Mouse (Mus musculus) ES-E14 (cell line): ENCODE results near the gene Vamp1. TPM values are rescaled to one million over a fixed set of nuclear protein-coding genes. Genes with fewer than 3 reads are reported as not detected.

Experiments
- DNase-seq: peaks from one replicate; pipeline ENCODE4 v3.0.0-alpha.2; 2013; ENCODE audit warnings: low read depth, low spot score
- H3K27ac ChIP-seq: 2 replicates; pipeline ENCODE4 v1.5.1; 2012; ENCODE audit warnings: low read depth, mild to moderate bottlenecking, low read length, moderate library complexity, mixed read lengths; ENCODE audit not compliant: poor library complexity, insufficient read depth, severe bottlenecking
- H3K36me3 ChIP-seq: 2 replicates; pipeline ENCODE4 v1.6.1; 2012; ENCODE audit warnings: mild to moderate bottlenecking, low read length, moderate library complexity, mixed read lengths; ENCODE audit not compliant: control insufficient read depth, poor library complexity, insufficient read depth, severe bottlenecking
- H3K4me1 ChIP-seq, 2 experiments: fragments of 150-350 bp in 1 of 2; sonication (generic) in 1 of 2; 2 replicates each; pipeline ENCODE4 v1.6.1; 2012; ENCODE audit warnings: low read length in 2 of 2, mild to moderate bottlenecking in 1 of 2, mixed read lengths in 1 of 2; ENCODE audit not compliant: control insufficient read depth in 2 of 2, insufficient read depth in 2 of 2, poor library complexity in 1 of 2
- H3K4me3 ChIP-seq, 2 experiments: fragments of 150-350 bp in 1 of 2; sonication (generic) in 1 of 2; 2 replicates each; pipeline ENCODE4 v1.5.1; 2012; ENCODE audit warnings: low read length in 2 of 2, low read depth in 1 of 2, mild to moderate bottlenecking in 1 of 2, mixed read lengths in 1 of 2; ENCODE audit not compliant: insufficient read depth in 1 of 2, poor library complexity in 1 of 2, severe bottlenecking in 1 of 2
- H3K9ac ChIP-seq: 2 replicates; pipeline ENCODE4 v1.6.1; 2012; ENCODE audit warnings: low read depth, mild to moderate bottlenecking, low read length, mixed read lengths; ENCODE audit not compliant: poor library complexity, insufficient read depth, severe bottlenecking
- H3K9me3 ChIP-seq: fragments of 150-350 bp; sonication (generic); 2 replicates; pipeline ENCODE4 v1.6.1; 2012; ENCODE audit warnings: low read depth, mild to moderate bottlenecking, low read length; ENCODE audit not compliant: control insufficient read depth, insufficient read depth
- CHD2 ChIP-seq: IDR thresholded peaks from 2 replicates; pipeline ENCODE4 v1.6.1; 2014; ENCODE audit warnings: mild to moderate bottlenecking, low read depth, low read length, inconsistent platforms
- HCFC1 ChIP-seq: IDR thresholded peaks from 2 replicates; pipeline ENCODE4 v1.6.1; 2012; ENCODE audit warnings: low read length, inconsistent platforms, borderline replicate concordance; ENCODE audit not compliant: insufficient read depth
- MAFK ChIP-seq: IDR thresholded peaks from 2 replicates; pipeline ENCODE4 v1.6.1; 2014; ENCODE audit warnings: mild to moderate bottlenecking, low read depth, low read length, inconsistent platforms; ENCODE audit not compliant: insufficient read depth
- ZC3H11A ChIP-seq: IDR thresholded peaks from 2 replicates; pipeline ENCODE4 v1.6.1; 2012; ENCODE audit warnings: low read depth, mild to moderate bottlenecking, inconsistent platforms, low read length, borderline replicate concordance
- ZNF384 ChIP-seq: IDR thresholded peaks from 2 replicates; pipeline ENCODE4 v1.6.1; 2012; ENCODE audit warnings: low read depth, low read length, inconsistent platforms
- in situ Hi-C, 2 experiments: fragments of 600-800 bp; cut with MboI; formaldehyde crosslinking; loops; one replicate each; pipeline ENCODE4 v1.15.1; 2025; ENCODE audit warnings: low sequenced_read_pairs in 2 of 2, inconsistent platforms in 1 of 2; ENCODE audit not compliant: unreplicated experiment in 2 of 2
- total RNA-seq: library from RNA; depleted of rRNA; stranded (reverse); fragments of 300-350 nt; gene quantifications from 2 replicates; pipeline ENCODE4 v1.2.3, GENCODE M21; 2012

Vamp1 gene
- total RNA-seq, 1 experiment = 3.5 TPM

DNA sequence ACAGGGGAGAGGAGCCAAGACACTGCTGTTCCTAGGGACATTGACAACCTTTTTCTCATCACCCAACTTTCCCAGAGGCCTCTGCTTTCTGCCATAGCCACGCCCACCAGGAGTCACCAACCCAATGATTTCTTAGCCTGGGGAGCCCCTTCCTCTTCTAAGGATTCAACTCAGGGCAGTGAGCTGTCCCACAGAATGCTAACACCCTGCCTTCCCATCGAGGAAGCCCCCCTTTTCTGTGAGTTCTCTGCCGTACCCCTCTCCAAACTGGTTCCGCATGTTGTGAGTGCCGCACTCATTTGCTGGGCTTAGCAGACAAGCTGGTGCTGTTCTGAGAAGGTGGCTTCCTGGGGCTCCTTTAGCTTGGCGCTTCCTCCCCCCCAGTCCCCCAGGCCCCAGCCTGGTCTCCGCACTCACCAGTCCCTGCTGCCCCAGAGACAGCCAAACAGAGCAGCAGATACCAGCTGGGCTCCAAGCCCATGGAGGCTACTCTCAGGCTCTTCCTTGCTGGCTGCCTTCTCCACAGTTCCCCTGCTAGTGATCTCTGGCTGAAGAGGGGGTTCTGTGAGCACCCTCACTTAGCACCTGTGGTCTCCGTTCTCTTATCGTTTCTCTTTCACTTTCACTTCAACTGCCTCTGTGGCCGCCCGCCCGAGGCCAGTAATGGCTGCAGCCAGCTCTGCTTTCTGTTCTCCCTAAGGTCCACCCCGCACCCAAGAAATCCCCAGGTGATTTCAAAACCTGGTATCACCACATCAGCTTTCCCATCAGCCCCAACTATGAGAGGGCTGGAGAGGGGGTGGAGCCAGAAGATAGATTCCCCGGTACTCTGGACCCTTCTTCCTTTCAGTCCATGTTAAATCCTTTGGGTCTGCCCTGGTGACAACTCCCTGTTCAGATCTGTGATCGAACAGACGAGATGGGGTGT lies 16.0 kb downstream of the Vamp1 start, which contains the start of gene Tapbpl:
TSS of gene Tapbpl (minus strand) at position 744 of the 928 bp plus-strand sequence.
- Histone ChIP-seq H3K4me1 (peaks cover 3 to 17% of the 10 kb centered on the region in 2 experiments; a peak in 3 of 4 replicates), H3K4me3 (peak within 1 kb of the TSS; percentile 53 to 60), H3K9ac (peak within 1 kb of the TSS; percentile 79), H3K9me3 (no peaks in the 10 kb centered on the region), H3K36me3 (no peaks in the 10 kb centered on the region), H3K27ac (peak within 1 kb of the TSS; percentile 40; the same call in 1 of the 2 replicates)
- in situ Hi-C loops = no loop called here
- peak; percentile 30 for DNase-seq
- 0 out of 2 replicates have a peak, but pooled peaks have one; percentile 26 for TF ChIP-seq ZNF384
- TF ChIP-seq CHD2 = no peak

DNA sequence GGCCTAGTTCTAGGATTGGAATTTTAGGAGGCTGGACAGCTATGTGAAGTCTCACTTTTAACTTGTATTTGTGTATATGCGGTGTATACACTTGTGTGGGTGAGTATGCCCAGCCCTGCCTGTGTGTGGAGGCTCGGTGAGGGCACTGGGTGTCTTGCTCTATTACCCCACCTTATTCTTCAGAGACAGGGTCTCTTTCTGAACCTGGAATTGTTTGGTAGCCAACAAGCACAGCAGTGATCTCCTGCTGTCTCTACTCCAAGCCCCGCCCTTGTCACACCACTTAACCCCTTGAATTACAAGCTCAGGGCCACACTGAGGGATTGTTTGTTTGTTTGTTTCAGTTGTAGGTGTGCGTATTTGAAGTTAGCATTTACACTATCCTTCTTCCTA lies 16.7 kb downstream of the Vamp1 start:
- H3K9ac ChIP-seq = 0 out of 2 replicates have a peak overlapping the region, but pooled peaks have one; percentile 79
- in situ Hi-C loops = no loop called here

GRCm38 (mm10) chr6:125232516-125232915 lies 17.2 kb downstream of the Vamp1 start:
- no peak for DNase-seq
- in situ Hi-C loops = no loop called here
- Histone ChIP-seq H3K9me3 (no peaks in the 10 kb centered on the region), H3K27ac (no peak overlapping the region), H3K9ac (no peak overlapping the region), H3K36me3 (no peaks in the 10 kb centered on the region), H3K4me3 (no peak overlapping the region), H3K4me1 (peaks cover 3 to 17% of the 10 kb centered on the region in 2 experiments; a peak in 3 of 4 replicates)
- TF ChIP-seq ZC3H11A = no peak
- TF ChIP-seq HCFC1 = no peak
- no peak for TF ChIP-seq CHD2
- no peak for TF ChIP-seq ZNF384
- no peak for TF ChIP-seq MAFK

More for the DNA sequence above, 16.7 kb downstream of the Vamp1 start:
- H3K4me3 ChIP-seq = peak overlapping the region; percentile 53 to 60; a peak in 3 of 4 replicates
- TF ChIP-seq MAFK (no peak), CHD2 (no peak), HCFC1 (no peak), ZNF384 (no peak), ZC3H11A (no peak)
- H3K9me3 ChIP-seq = no peaks in the 10 kb centered on the region
- DNase-seq = no peak
- H3K36me3 ChIP-seq = no peaks in the 10 kb centered on the region
- peaks cover 3 to 17% of the 10 kb centered on the region in 2 experiments; a peak in 3 of 4 replicates for H3K4me1 ChIP-seq
- H3K27ac ChIP-seq = no peak overlapping the region

DNA sequence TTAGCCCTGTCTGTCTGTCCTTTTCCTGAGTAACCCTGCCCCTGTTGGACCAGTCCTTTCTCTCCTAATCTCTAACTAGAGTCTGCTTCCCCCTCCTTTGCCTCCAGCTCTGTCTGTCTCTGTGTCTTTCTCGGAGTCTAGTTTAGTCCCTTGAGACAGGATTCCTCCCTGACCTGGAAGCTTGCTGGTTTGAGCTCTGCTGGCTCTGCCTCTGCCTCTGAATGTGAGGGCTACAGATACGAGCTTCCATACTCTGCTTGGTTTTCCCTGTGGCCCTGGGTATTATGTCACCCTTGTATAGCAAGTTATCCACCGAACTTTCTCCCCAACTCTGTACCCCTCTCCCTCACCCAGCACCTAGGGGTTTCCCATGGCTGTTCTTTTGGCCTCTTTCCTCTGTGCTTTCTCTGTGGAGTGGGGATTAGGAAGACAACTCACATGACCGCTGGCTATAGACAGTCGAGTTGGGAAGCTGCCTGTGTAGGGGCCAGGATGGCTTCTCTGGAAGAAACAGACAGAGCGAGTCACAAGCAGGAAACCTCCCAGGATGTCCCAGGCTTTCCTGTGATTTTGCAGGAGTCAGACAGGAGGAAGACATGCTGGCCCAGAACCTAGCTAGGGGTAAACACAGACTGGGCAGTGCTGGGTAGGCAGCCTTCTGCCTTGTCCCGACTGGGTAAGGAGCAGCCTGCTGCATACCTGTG lies 18.6 kb downstream of the Vamp1 start:
- H3K9ac ChIP-seq = no peak overlapping the region
- no peaks in the 10 kb centered on the region for H3K36me3 ChIP-seq
- TF ChIP-seq ZC3H11A (no peak), HCFC1 (no peak), CHD2 (no peak), ZNF384 (no peak), MAFK (no peak)
- H3K27ac ChIP-seq = no peak overlapping the region
- H3K4me3 ChIP-seq = no peak overlapping the region
- no peak for DNase-seq
- in situ Hi-C loops = no loop called here
- peaks cover 3 to 17% of the 10 kb centered on the region in 2 experiments; a peak in 3 of 4 replicates for H3K4me1 ChIP-seq
- H3K9me3 ChIP-seq = no peaks in the 10 kb centered on the region
